Mouse (Mus musculus) testis, adult 2 months (tissue): ENCODE data around the gene Gm6763.
"Not testable (repeated sequence)": the region's sequence is repeated elsewhere in the genome, so short reads cannot be mapped to it uniquely, and the experiment has no call there.

Experiments used
- CTCF ChIP-seq: fragments of 200-500 bp; IDR thresholded peaks from 2 replicates; pipeline ENCODE4 v1.5.1; 2012; ENCODE audit warnings: low read depth, mild to moderate bottlenecking, inconsistent platforms, low read length, moderate library complexity; ENCODE audit not compliant: control insufficient read depth, insufficient read depth, insufficient replicate concordance
- POLR2A ChIP-seq: fragments of 200-500 bp; IDR thresholded peaks from 2 replicates; pipeline ENCODE4 v1.6.1; 2012; ENCODE audit warnings: low read depth, mild to moderate bottlenecking, inconsistent platforms, low read length, moderate library complexity; ENCODE audit not compliant: control insufficient read depth

DNA sequence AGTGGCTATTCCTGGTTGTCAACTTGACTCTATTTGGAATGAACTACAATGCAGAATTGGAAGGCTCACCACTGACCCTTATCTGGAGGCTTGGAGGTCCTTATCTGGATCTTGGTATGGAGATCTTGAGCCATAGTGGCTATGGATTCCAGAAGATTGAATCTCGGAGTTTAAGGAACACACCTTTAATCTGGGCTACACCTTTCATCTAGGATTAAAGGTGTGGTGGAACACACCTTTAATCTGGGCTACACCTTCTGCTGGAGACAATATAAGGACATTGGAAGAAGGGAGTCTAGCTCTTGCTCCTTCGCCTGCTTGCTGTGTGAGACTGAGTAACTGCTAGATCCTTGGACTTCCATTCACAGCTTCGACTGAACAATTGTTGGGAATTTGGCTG, 33.9 kb downstream of the Gm6763 start, which contains the start of gene Gm20765:
- not testable (repeated sequence) for TF ChIP-seq CTCF, POLR2A
